Mouse (Mus musculus) lung, embryonic 16.5 days (tissue): ENCODE measurements around the gene Atg3. TPM values are rescaled to one million over a fixed set of nuclear protein-coding genes. Genes with fewer than 3 reads are reported as not detected.

Experiments
- ATAC-seq: fragments of 200-750 bp; cut with Nextera tagmentation; 2 replicates; pipeline ENCODE4 v1.8.0; 2017; ENCODE audit warnings: low read depth, mild to moderate bottlenecking, moderate library complexity
- H3K27ac ChIP-seq: fragments of 300-500 bp; sonication (generic); 2 replicates; pipeline ENCODE4 v1.5.1; 2014; ENCODE audit warnings: mild to moderate bottlenecking, control low read depth, low read length
- H3K27me3 ChIP-seq: fragments of 300-500 bp; sonication (generic); 2 replicates; pipeline ENCODE4 v1.6.1; 2014; ENCODE audit warnings: low read depth, low read length, mixed read lengths; ENCODE audit not compliant: control insufficient read depth, insufficient read depth
- H3K36me3 ChIP-seq: fragments of 300-500 bp; sonication (generic); 2 replicates; pipeline ENCODE4 v1.6.1; 2014; ENCODE audit warnings: low read length; ENCODE audit not compliant: control insufficient read depth, insufficient read depth
- H3K4me1 ChIP-seq: fragments of 300-500 bp; sonication (generic); replicated peaks from 2 replicates; pipeline ENCODE4 v1.6.1; 2014; ENCODE audit warnings: low read length, mixed read lengths; ENCODE audit not compliant: control insufficient read depth, insufficient read depth
- H3K4me2 ChIP-seq: fragments of 300-500 bp; sonication (generic); 2 replicates; pipeline ENCODE4 v1.6.1; 2014; ENCODE audit warnings: low read depth, low read length, control low read depth
- H3K4me3 ChIP-seq: fragments of 300-500 bp; sonication (generic); 2 replicates; pipeline ENCODE4 v1.5.1; 2014; ENCODE audit warnings: mild to moderate bottlenecking, low read length, control low read depth
- H3K9ac ChIP-seq: fragments of 300-500 bp; sonication (generic); 2 replicates; pipeline ENCODE4 v1.6.1; 2014; ENCODE audit warnings: low read length, control low read depth
- H3K9me3 ChIP-seq: fragments of 300-500 bp; sonication (generic); 2 replicates; pipeline ENCODE4 v1.6.1; 2016; ENCODE audit warnings: low read length; ENCODE audit not compliant: control insufficient read depth
- WGBS: fragments of 180-500 bp; shearing (Covaris S2); extraction: QIAGEN DNeasy Blood & Tissue Kit; methylation state at CpG from one replicate; pipeline ENCODE4 v1.1.7; 2014; 5-methylcytosine and 5-hydroxymethylcytosine counted together
- polyA plus RNA-seq: library from polyadenylated mRNA; unstranded; fragments of >200 nt; fragmentation: Nextera tagmentation; extraction: Ambion mirVana; gene quantifications from 2 replicates; pipeline ENCODE4 v1.2.1, GENCODE M21; 2015

The Atg3 gene
- polyA plus RNA-seq, 1 experiment from 2014 or later, result 33.3 TPM

DNA sequence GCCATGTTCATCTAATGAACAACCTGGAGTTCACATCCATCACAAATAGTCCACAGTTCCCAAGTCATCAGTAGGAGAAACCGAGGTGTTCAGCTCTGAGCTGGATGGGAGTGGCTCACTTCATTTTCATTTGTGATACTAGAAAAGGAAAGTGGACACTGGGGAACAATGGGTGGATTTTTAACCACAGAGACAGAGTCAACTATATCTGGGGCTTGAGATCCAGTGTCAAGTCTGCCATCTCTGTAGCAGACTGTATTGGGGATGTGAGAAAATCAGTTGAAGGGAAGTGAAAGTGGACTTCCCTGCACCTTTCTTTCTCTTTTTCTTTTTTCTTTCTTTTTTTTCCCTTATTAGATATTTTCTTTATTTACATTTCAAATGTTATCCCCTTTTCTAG lies 68.4 kb downstream of the Atg3 start:
- no peaks in the 10 kb centered on the region for H3K9me3 ChIP-seq
- H3K4me2 ChIP-seq, result no peak overlapping the region
- ATAC-seq, result no peak
- no peak overlapping the region for H3K4me3 ChIP-seq
- H3K4me1 ChIP-seq, result no peaks in the 10 kb centered on the region
- no peak overlapping the region for H3K9ac ChIP-seq
- H3K27ac ChIP-seq, result no peak overlapping the region
- WGBS, result 74% methylated on average over 1 of the region's 1 CpGs
- H3K36me3 ChIP-seq, result no peaks in the 10 kb centered on the region
- H3K27me3 ChIP-seq, result no peaks in the 10 kb centered on the region

DNA sequence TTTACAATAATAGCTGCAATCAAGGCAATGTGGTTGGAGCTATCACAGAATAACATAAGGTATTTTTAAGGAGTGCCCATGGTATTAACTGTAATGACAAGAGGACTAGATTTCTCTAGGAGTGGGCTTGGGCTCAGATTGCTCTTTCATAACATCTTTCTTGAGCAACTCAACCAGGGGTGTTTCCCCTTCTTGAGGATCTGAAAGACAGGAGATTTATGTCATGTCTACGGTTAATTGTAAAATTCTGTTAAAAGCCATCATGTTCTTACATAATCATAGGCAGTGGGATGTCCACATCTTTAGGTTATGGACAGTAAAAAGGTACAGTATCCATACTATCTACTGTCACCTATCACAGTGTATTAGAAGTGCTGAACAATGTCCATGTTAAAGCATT lies 72.7 kb downstream of the Atg3 start:
- Histone ChIP-seq H3K4me1 (no peaks in the 10 kb centered on the region), H3K4me2 (no peak overlapping the region), H3K9ac (no peak overlapping the region), H3K27ac (no peak overlapping the region), H3K9me3 (no peaks in the 10 kb centered on the region), H3K36me3 (no peaks in the 10 kb centered on the region), H3K4me3 (no peak overlapping the region), H3K27me3 (no peaks in the 10 kb centered on the region)
- no peak for ATAC-seq
- 93% methylated on average over 1 of the region's 1 CpGs for WGBS

DNA sequence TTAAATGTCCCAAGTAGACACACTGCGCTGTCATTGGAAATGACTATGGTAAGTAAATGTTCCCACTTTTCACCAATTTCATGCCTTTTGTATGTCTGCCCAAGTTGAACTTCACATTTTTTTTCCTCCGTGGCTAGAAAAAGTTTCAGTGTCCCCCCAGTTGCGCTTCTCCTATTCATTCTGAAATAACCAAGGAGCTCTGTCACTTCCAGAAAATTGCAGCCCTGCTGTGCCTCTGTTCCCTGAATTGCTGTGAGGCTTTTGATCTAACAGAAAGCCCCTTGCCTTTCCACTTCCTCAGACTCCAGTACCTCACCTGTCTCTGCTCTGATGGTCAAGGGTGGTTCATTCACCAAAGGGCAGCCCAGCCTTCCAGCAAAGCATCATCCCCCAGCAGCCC lies 74.4 kb downstream of the Atg3 start:
- no peaks in the 10 kb centered on the region for H3K36me3 ChIP-seq
- 84% methylated on average over 3 of the region's 3 CpGs for WGBS

More for the DNA sequence above, 74.4 kb downstream of the Atg3 start:
- no peak for ATAC-seq
- no peak overlapping the region for H3K9ac ChIP-seq
- no peaks in the 10 kb centered on the region for H3K4me1 ChIP-seq
- H3K27me3 ChIP-seq, result no peaks in the 10 kb centered on the region
- no peak overlapping the region for H3K27ac ChIP-seq
- H3K9me3 ChIP-seq, result no peaks in the 10 kb centered on the region
- no peak overlapping the region for H3K4me2 ChIP-seq
- no peak overlapping the region for H3K4me3 ChIP-seq

Other genes with a start within 250 kb of the Atg3 start
- gene Cd200r3, start 215.1 kb upstream of the Atg3 start, polyA plus RNA-seq, result 0.40 and 0.48 TPM in 2 replicates
- gene Ccdc80, start 65.4 kb upstream of the Atg3 start, polyA plus RNA-seq, result 66.5 and 76.3 TPM in 2 replicates
- gene Slc35a5, start 79 bp upstream of the Atg3 start, polyA plus RNA-seq, result 21.1 and 21.6 TPM in 2 replicates
- 0.19 and 0.24 TPM in 2 replicates for gene Btla, start 65.5 kb downstream of the Atg3 start, polyA plus RNA-seq